Mouse (Mus musculus): Measurements from ENCODE around the gene Gm10352. TPM values are rescaled to one million over a fixed set of nuclear protein-coding genes. Genes with fewer than 3 reads are reported as not detected.
"Not testable (repeated sequence)": the region's sequence is repeated elsewhere in the genome, so short reads cannot be mapped to it uniquely, and the experiment has no call there.

Gm10352 gene
- not detected in 2 replicates for total RNA-seq (2021)
- long read RNA-seq, result 0 reads

DNA sequence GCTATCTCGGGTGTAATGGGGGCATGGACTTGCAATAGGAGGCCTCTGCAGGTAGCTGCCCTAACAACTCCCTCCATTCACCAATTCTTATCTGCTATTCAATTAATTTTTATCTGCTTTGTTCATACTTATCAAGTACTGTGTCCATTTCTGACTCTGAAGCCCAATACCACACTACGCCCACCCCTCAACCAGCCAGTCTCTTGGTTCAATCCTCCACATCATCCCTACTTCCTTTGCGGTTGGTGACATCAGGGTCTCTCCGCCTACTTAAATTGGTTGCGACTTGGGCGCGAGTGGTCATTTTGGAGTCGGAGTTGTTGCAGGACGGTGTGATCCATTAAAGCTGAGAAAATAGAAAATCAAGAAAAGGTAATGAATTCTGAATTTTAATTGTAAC, at the start of gene Gm10352:
Gene Gm10352 (plus strand): TSS at position 301 of the 400 bp plus-strand sequence.
- DNase-seq, result not testable (repeated sequence)

DNA sequence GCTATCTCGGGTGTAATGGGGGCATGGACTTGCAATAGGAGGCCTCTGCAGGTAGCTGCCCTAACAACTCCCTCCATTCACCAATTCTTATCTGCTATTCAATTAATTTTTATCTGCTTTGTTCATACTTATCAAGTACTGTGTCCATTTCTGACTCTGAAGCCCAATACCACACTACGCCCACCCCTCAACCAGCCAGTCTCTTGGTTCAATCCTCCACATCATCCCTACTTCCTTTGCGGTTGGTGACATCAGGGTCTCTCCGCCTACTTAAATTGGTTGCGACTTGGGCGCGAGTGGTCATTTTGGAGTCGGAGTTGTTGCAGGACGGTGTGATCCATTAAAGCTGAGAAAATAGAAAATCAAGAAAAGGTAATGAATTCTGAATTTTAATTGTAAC, 31.5 kb downstream of the Gm10352 start, which contains the start of gene Gm29289:
Gene Gm29289 (plus strand): TSS at position 301 of the 400 bp plus-strand sequence.
- not testable (repeated sequence) for DNase-seq

Other genes with a start within 250 kb of the Gm10352 start
- not detected in 2 replicates for gene Sry, start 237.3 kb upstream of the Gm10352 start, total RNA-seq (2021)
- not detected in 2 replicates for gene H2al2b, start 180.3 kb upstream of the Gm10352 start, total RNA-seq (2021)
- gene Gm4064, start 104.8 kb upstream of the Gm10352 start, total RNA-seq (2021), result not detected in 2 replicates
- not detected in 2 replicates for gene Rbmy, start 70.3 kb upstream of the Gm10352 start, total RNA-seq (2021)
- gene Gm10256, start 70.3 kb upstream of the Gm10352 start, total RNA-seq (2021), result not detected in 2 replicates
- not detected in 2 replicates for gene Gm29289, start 31.6 kb downstream of the Gm10352 start, total RNA-seq (2021)